Mouse (Mus musculus) central nervous system, embryonic 18 days (tissue): ENCODE results near the gene Cntnap1. TPM values are rescaled to one million over a fixed set of nuclear protein-coding genes. Genes with fewer than 3 reads are reported as not detected.

Experiments used
- polyA plus RNA-seq: library from polyadenylated mRNA; depleted of rRNA; stranded (reverse); fragments of >200 nt; gene quantifications from 2 replicates; pipeline ENCODE4 v1.2.3, GENCODE M21; 2012; rRNA removed

Gene Cntnap1
- polyA plus RNA-seq: 7.4 and 9.2 TPM in 2 replicates

DNA sequence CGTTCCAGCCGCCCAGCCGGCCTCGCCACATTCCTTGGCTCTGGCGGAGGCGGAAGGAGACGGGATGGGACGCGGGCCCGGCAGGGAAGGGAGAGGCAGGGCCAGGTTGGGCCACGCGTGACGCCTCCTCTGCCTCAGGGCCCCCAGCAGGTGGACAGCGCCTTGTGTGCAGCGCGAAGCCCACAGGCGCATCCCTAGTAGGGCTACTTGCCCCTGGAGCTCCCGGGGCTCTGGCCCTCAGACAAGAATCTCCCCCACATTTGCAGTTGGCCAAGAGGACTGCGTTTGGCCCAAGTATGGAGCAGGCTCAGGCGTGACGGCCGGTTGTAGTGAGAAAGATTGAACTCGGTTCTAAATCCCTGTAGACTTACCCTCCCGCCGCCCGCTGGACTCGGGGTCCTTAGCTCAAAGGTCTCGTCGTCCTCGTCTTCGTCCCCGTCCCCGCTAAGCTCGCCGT, at the start of gene Cntnap1:
Cntnap1 (plus strand) TSS at position 170 of the 457 bp plus-strand sequence.

DNA sequence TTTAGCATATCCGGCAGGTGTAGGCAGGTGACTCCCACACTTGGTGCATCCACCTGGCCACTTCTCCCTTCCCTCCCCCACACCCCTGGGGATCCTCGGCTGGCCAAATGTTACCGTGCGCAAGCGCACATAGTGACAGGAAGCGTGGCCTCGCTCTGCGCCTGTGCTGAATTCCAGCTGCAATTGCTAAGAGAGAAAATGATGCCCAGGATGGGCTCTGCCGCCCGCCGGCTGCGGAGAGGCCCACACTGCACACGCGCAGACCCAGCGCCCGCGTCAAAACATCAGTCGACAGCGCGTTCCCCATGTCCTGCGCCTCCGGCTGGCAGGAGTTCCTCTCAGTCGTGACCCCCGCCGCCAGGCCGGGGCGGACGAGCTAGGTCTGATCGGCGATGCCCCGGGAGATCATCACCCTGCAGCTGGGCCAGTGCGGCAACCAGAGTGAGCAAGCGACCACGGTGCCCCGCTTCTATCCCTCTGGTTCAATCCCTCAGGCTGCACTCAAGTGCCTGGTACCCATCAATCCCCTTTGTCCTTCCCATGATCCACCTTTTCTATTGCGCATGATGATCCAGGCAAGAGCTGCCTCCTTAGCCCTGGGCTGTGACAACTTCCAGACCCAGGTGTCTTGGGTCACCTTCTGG, 14.5 kb upstream of the Cntnap1 start, which contains the start of gene Tubg2:
Tubg2 (plus strand) TSS at position 180 of the 644 bp plus-strand sequence.

DNA sequence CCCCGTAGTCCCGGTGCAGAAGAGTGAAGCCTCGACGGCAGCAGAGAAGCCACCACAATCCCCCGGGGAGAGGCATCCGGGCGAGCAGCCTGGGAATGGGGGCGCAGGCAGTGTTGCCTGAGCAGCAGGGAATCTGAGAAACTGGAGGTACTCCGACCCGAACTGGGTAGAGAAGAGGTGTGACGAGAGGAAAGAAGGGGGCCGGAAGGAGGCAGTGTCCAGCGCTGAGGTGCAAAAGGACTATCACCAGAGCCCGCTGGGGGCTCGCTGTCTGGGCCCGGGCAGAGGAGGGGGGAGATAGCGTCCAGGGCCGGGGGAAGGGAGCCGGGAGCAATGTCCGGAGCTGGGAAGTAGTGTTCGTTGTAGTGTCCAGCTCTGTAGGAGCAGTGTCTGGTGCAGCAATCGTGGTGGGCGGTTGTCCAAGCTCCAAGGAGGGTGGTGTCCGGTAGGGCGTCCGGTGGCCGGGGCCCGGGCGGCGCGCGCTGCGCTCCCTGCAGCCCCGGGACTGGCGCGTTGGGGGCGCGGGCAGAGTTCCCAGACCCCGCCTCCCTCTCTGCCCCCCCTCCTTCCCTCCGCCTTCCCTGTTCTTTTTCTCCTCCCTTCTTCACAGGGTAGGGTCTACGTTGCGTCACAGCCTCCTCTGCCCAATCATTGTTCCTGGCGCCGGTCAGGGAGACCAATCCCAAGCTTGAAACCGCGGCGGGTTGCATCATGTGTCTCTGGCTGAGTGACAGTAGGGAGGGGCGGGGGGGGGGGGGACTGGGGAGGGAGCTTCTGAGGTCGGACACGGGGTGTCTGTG, 688 bp downstream of the Cntnap1 start, which contains the start of gene Plekhh3:
Plekhh3 (minus strand) TSS at position 541 of the 800 bp plus-strand sequence.

DNA sequence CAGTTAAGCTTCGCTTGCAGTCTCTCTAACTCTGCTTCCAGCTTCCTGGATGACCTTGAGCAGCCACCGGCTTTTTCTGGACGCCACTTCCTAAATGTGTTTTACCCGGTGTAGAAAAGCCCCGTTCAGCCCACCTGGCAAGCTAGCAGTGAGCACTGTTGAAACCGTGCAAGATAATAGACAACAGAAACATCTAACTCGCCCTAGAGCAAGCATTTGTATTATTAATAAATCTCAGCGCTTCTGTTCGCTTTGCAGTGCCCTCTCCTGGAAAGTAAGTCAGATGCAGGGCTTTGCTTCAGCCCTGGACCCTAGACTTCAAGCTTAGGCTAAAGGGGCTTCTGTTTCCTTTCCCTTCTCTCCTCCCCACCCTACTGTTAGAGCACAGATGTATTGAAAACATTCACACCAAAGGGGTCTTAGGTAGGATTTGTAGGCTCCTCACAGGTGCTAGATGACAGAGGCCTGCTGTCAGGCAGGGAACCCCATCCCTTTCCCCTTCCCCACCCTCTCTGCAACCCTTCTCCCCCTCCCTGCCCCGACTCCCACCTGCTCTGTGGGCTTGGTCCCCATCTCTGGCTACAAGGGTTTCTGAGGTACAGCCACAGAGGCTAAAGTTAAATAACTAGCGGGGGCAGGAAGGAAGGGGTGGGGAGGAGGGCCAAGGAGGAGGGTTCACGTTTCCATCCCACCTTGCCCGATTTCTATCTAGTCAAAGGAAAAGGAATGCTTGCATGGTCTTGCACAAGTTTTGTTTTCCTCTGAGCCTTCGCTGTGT, 4.7 kb downstream of the Cntnap1 start, which contains the start of gene Ccr10:
Ccr10 (minus strand) TSS at position 593 of the 778 bp plus-strand sequence.

DNA sequence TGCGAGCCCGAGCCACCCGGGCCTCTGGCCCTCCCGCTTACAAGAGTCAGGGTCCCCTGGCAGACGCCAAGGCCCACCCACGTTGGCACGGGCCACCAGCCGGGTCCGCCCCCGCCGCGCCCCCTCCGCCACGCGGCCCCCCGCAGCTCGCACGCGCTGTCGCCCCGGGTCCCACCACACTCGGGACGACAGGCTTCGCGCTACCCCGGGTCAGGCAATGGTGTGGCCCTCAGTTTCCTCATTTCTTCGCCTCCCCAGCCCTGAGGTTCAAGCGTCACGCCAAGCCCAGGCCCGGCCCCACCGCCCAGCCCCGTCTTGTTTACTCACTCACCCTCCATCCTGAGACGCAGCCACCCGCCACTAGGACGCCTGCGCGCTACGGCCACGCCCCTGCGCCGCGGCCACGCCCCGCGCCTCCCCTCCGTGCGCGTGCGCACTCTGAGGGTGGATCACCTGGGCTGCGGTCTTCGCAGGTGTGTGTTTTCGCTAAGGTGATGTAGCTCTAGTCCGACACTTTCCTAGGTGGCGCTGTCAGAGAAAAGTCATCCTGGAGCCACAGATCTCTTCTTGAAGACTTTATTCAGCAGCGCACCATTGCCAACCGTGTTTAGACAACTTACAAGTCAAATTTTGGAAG, 55.9 kb downstream of the Cntnap1 start, which contains the start of gene Ezh1:
Ezh1 (minus strand) TSS at position 399 of the 637 bp plus-strand sequence.

Other genes with a start within 250 kb of the Cntnap1 start
- gene Stat3, start 231.0 kb upstream of the Cntnap1 start, polyA plus RNA-seq: 26.7 and 33.0 TPM in 2 replicates
- 20.1 and 21.2 TPM in 2 replicates for gene Cavin1, start 199.6 kb upstream of the Cntnap1 start, polyA plus RNA-seq
- gene Atp6v0a1, start 161.1 kb upstream of the Cntnap1 start, polyA plus RNA-seq: 186 and 202 TPM in 2 replicates
- gene Naglu, start 100.5 kb upstream of the Cntnap1 start, polyA plus RNA-seq: 10.6 and 11.5 TPM in 2 replicates
- 0.63 and 0.65 TPM in 2 replicates for gene Hsd17b1, start 92.1 kb upstream of the Cntnap1 start, polyA plus RNA-seq
- 49.3 and 50.2 TPM in 2 replicates for gene Coasy, start 88.0 kb upstream of the Cntnap1 start, polyA plus RNA-seq
- gene Mlx, start 83.2 kb upstream of the Cntnap1 start, polyA plus RNA-seq: 65.4 and 71.6 TPM in 2 replicates
- gene Psmc3ip, start 75.1 kb upstream of the Cntnap1 start, polyA plus RNA-seq: 19.1 and 19.5 TPM in 2 replicates
- 66.9 and 68.5 TPM in 2 replicates for gene Retreg3, start 50.6 kb upstream of the Cntnap1 start, polyA plus RNA-seq
- gene Tubg1, start 50.6 kb upstream of the Cntnap1 start, polyA plus RNA-seq: 15.2 and 15.6 TPM in 2 replicates
- gene Tubg2, start 14.6 kb upstream of the Cntnap1 start, polyA plus RNA-seq: 31.8 and 33.7 TPM in 2 replicates
- gene Plekhh3, start 828 bp downstream of the Cntnap1 start, polyA plus RNA-seq: 6.5 and 7.9 TPM in 2 replicates
- gene Ccr10, start 4.9 kb downstream of the Cntnap1 start, polyA plus RNA-seq: 0.21 and 0.28 TPM in 2 replicates
- gene Ezh1, start 55.9 kb downstream of the Cntnap1 start, polyA plus RNA-seq: 37.9 and 39.6 TPM in 2 replicates
- gene Ramp2, start 75.5 kb downstream of the Cntnap1 start, polyA plus RNA-seq: 79.4 and 81.7 TPM in 2 replicates
- gene Vps25, start 83.2 kb downstream of the Cntnap1 start, polyA plus RNA-seq: 56.9 and 58.5 TPM in 2 replicates
- gene Wnk4, start 90.0 kb downstream of the Cntnap1 start, polyA plus RNA-seq: 4.4 and 5.4 TPM in 2 replicates
- gene Cntd1, start 108.5 kb downstream of the Cntnap1 start, polyA plus RNA-seq: 0.66 and 0.69 TPM in 2 replicates
- gene Coa3, start 108.6 kb downstream of the Cntnap1 start, polyA plus RNA-seq: 165 and 213 TPM in 2 replicates
- 115 and 124 TPM in 2 replicates for gene Becn1, start 131.8 kb downstream of the Cntnap1 start, polyA plus RNA-seq
- 103 and 105 TPM in 2 replicates for gene Psme3, start 145.7 kb downstream of the Cntnap1 start, polyA plus RNA-seq
- gene Aoc2, start 154.5 kb downstream of the Cntnap1 start, polyA plus RNA-seq: 7.0 and 7.4 TPM in 2 replicates
- gene Aoc3, start 160.1 kb downstream of the Cntnap1 start, polyA plus RNA-seq: 0.52 and 0.82 TPM in 2 replicates
- gene G6pc, start 197.0 kb downstream of the Cntnap1 start, polyA plus RNA-seq: 0.03 and 0.05 TPM in 2 replicates
- gene Aarsd1, start 247.1 kb downstream of the Cntnap1 start, polyA plus RNA-seq: 49.2 and 49.6 TPM in 2 replicates